Mouse (Mus musculus) thymus, adult 2 months (tissue): ENCODE data around the gene Zfhx3.

ENCODE experiments used
- CTCF ChIP-seq: fragments of 200-500 bp; IDR thresholded peaks from 2 replicates; pipeline ENCODE4 v1.5.1; 2012; ENCODE audit warnings: mild to moderate bottlenecking, control low read depth, low read length, moderate library complexity, borderline replicate concordance; ENCODE audit not compliant: control insufficient read depth, poor library complexity, insufficient read depth; ENCODE audit errors: extremely low read depth
- POLR2A ChIP-seq: fragments of 200-500 bp; IDR thresholded peaks from 2 replicates; pipeline ENCODE4 v1.6.1; 2012; ENCODE audit warnings: mild to moderate bottlenecking, low read length, control low read depth, moderate library complexity; ENCODE audit not compliant: control insufficient read depth, poor library complexity, insufficient read depth; ENCODE audit errors: extremely low read depth

DNA sequence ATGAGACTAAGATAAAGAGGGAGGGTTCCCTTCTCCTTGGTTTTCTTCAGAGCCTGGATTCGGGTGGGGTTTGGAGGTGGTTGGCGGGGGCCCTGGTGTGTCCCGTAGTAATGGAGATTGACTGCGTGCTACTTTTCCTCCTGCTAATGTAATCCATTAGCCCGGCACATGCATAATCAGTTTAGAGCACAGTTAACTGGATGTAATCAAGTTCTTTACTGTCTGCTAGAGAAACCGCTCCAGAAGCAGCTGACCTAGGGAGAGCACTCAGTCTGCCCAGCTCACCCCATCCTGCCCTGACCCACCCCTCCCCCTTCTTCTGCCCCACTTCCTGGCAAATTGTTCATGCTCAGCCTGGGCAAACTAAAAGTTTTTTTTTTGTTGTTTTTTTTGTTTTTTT is 860.6 kb downstream of the Zfhx3 start:
- no peak for TF ChIP-seq CTCF
- TF ChIP-seq POLR2A = no peak
